Mouse (Mus musculus): Measurements from ENCODE around the gene Rsph6a.
"Not testable (repeated sequence)": the region's sequence is repeated elsewhere in the genome, so short reads cannot be mapped to it uniquely, and the experiment has no call there.

Rsph6a gene

DNA sequence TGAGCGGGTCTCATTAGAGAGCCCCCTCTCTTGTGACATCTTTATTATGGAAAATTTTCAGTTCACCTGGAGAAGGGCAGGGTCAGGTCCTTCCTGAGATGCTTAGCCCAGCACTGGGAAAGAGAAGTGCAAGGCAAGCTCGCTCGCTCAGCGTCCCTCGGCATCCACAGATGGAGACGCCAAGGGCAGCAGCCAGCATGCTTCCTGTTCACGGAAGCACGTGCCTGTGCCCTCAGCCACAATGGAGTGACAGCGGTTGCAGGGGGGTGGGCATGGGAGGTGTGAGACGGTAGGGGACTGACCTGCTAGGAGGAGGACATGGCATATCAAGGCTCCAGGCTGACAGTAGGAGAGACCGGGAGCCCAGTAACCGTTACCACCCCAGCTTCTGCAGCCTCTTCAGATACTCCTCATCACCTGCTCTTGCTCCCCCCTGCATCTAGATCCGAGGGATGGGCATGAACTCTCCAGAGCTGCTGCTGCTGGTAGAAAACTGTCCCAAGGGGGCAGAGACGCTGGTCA, 6.4 kb upstream of the Rsph6a start:
- DNase-seq: peak in 1 of 2 experiments; percentile 20

DNA sequence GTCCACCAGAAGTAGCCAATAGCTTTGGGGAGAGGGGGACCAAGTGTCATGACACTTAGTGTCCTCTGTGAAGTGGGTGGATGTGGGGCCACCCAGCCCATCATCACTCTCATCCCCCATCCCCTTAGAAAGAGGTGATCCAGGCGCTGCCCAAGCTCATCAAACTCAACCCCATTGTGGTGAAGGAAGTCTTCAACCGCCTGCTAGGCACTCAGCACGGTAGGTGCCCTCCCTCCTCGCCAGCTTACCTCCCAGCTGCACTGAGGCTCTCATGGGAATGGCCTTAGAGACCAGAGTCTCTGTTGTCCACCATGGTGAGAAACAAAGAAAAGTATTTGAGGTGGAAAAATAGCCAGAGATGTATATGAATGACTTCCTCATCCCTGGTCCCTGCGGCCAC, 5.2 kb upstream of the Rsph6a start:
- no peak for DNase-seq

DNA sequence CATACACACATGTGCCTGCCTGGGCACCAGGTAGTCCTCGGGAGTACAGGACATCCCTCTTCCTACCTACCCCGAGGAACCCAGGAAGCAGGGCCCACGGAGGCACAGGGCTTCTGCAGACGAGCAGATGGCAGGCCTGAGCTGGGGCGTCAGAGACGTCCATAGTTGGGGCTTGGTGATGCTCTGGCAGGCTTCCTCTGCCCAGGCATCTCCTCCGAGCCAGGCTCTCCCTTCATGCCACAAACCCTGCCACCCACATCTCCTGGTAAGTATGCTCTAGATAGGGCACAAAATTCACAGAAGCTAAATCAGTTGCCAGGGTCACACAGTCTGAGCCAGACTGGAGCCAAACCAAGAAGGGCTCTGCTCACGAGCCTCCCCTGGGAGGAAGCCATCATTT, 4.3 kb upstream of the Rsph6a start:
- peak; percentile 52 to 62 for DNase-seq

DNA sequence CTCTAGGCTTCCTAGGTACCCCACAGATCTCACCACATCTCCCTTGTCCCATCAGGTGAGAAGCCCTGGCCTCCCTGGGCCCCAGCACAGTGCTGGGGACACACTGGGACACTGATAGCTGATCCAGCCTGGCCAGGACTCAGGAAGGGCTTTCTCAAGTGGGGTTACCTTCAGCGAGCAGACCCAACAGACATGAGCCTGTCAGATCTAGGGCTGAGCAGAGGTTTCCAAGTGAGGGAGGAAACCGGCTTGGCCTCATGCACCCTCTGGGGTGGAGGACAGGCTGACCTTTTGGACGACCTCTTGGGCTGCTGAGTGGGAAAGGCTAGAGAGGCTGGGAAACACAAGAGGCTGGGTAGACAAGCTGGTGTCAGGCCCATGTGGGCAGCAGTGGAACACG, 3.3 kb upstream of the Rsph6a start:
- no peak for DNase-seq

DNA sequence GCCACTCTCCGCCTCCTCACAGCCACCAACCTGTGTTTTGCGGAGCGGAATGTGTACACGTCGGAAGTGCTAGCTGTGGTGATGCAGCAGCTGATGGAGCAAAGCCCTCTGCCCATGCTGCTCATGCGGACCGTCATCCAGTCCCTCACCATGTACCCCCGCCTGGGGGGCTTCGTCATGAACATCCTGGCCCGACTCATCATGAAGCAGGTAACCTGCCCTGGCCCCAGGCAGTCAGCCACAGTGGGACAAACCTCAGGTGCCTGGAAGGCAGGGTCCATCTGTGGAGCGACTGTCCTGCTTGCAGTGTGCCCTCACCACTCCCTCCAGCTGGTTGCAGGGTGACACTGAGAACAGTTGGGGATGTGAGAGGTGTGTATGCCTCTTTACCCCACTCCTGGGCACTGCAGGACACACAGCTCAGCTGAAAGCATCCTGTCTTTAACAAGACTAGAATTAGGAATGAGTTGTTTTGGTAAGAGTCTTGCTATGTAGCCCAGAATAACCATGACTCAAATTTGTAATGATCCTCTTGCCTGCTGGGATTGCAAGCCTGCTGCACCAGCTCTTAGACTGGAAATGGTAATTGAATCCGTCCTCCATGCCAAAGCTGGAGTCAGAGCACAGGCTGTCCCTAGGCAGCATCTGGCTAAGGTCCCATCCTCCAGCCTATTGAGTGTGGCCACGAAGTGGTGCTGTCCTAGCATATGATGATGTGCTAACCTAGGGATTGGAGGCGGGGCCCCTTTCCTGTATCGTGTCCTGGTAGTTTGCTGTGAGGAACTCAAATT, 1.9 kb upstream of the Rsph6a start:
- peak; percentile 68 for DNase-seq

DNA sequence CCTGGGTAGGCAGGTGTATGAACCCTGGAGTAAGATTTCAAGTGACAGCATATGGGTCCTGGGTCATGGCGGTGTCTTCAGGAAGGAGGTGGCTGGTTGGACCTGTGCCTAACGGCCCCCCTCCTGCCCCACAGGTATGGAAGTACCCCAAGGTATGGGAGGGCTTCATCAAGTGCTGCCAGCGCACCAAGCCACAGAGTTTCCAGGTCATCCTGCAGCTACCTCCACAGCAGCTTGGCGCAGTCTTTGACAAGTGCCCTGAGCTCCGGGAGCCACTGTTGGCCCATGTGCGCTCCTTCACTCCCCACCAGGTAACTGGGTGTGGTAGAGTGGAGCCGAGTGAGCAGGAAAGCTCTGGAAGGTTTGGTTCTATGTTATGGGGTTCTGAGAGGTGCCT, 1.4 kb upstream of the Rsph6a start:
- DNase-seq: no peak

DNA sequence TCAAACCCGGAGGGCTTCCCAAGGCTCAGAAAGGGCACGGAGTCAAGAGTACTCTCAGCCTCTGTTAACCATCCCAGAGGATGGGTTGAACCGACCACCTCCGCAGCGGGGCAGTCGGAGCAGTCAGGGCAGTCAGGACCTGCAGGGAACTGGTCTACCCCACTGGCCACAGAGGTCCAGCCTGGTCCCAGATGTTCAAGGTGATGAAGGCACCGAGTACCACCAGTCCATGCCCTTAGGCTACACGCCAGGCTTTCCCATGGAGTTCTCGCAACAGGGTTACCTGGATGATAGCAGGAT, 237 bp downstream of the Rsph6a start:
- DNase-seq: no peak

DNA sequence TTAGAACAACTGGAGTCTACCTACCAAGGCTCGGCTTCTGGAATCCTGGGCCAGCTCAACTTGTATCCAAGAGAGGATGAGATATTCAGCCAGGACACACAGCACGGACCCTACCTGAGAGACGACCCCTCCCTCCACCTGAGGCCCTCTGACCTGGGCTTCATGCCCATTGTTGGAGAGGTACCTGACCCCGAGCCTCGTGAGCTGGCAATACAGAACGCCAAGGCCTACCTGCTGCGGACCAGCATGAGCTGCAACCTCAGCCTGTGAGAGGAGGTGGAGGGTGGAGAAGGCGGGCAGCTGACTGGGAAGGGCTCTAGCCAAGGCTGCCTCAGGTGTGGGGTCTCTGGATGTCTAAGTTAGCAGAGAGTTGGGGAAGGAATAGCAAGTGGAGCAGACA, 618 bp downstream of the Rsph6a start:
- no peak for DNase-seq

DNA sequence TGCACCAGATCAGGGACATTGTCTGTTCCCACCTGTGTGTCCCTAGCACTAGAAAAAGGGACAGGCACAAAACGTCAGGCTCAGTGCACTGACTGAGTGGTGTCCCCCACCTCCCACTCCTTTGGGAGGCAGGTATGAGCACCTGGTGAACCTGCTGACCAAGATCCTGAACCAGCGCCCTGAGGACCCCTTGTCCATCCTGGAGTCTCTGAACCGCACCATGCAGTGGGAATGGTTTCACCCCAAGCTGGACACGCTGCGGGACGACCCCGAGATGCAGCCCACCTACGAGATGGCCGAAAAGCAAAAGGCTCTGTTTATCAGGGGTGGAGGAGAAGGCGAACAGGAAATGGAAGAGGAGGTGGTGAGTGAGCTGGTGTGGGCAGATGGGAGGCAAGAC, 2.9 kb downstream of the Rsph6a start:
- DNase-seq: no peak

DNA sequence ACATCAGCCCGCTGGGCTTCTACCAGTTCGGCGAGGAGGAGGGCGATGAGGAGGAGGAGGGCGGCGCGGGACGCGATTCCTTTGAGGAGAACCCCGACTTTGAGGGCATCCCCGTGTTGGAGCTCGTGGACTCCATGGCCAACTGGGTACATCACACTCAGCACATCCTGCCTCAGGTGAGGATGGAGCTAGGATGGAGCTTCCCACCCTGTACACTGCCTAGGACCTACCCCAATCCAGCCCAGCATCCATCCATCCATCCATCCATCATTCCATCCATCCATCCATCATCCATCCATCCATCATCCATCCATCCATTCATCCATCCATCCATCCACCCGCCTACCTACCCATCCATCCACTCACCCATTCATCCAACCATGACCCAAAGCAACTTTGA, 11.4 kb downstream of the Rsph6a start:
- DNase-seq: no peak

DNA sequence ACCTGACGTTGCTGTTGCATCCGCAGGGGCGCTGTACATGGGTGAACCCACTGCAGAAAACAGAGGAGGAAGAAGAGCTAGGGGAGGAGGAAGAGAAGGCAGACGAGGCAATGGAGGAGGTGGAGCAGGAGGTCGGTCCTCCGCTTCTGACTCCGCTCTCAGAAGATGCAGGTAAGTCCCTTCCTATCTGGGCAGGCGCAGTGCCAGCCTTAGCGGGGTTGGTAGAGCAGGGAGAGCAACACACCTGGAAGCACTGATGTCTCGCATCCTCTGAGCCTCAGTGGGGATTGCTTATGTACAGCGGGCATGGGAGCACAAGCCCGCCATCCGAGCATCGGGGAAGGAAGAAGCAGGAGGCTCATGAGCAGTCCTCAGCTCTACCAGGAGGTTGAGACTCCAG, 12.6 kb downstream of the Rsph6a start:
- no peak for DNase-seq

DNA sequence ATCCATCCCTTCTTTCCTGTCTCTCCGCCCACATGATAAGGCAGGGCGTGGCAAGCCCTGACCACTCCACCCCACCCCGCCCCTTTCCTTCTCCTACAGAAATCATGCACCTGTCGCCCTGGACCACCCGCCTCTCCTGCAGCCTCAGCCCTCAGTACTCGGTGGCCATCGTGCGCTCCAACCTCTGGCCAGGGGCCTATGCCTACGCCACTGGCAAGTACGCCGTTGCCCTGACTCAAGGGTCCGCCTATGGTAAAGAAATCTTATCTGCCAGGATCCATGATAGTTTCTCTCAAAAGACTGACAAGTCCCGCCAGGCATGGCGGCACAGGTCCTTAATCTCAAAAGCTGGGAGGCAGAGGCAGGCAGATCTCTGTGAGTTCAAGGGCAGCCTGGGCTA, 13.4 kb downstream of the Rsph6a start:
- no peak for DNase-seq

DNA sequence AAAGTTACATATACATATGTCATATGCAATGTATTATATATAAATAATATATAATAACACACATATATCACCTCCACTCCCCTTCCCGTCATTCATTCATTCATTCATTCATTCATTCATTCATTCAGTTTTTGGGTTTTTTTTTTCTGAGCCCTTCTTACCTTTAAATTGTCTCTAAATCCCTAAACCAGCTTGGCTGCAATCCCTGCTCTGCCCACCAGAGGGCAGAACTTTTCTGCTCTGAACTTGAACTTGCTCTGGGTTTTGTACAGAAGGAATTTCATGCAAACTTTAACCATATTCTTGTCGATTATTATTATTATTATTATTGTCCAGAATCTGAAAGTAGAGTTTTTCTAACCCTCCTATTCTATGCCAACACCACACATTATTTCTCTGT, 14.2 kb downstream of the Rsph6a start:
- peak; percentile 83 to 88 for DNase-seq

DNA sequence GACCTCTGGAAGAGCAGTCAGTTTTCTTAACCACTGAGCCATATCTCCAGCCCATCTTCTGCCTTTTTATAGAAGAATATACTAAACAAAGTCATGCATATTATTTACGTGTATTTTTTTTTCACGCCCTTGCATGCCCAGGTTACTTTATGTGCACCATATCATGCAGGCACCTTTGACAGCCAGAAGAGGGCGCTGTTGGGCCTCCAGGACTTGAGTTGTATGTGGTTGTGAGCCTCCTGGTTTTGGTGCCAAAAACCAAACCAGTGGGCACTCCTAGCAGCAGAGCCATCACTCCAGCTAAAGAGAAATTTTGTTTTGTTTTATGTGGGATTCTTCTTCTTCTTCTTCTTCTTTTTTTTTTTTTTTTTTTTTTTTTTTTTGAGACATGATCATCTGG, 15.0 kb downstream of the Rsph6a start:
- DNase-seq: peak in 1 of 2 experiments; percentile 49

DNA sequence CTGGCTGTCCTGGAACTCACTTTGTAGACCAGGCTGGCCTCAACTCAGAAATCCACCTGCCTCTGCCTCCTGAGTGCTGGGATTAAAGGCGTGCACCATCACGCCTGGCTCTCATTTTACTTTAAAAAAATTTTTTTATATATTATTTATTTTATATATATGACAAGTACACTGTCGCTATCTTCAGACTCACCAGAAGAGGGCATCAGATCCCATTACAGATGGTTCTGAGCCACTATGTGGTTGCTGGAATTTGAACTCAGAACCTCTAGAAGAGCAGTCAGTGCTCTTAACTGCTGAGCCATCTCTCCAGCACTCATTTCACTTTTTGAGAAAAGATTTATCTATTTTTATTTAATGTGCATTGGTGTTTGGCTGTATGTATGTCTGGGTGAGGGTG, 16.5 kb downstream of the Rsph6a start:
- DNase-seq: not testable (repeated sequence)

DNA sequence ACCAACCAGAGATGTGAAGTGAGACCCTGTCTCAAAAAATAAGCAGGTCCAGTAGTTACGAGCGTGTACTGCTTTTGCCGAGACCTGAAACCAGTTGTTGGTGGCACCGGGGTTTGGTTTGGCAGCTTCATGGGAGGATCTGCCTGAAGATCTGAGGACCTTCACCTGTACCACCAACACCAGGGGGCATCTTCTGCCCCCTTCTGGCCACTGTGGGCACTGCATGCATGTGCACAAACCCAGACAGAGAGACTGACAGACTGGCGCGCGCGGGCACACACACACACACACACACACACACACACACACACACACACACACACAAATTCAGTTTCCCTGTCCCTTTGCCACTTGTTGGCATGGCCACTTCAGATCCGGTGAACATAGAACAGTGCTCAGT, 19.0 kb downstream of the Rsph6a start:
- DNase-seq: peak; percentile 67 to 75

DNA sequence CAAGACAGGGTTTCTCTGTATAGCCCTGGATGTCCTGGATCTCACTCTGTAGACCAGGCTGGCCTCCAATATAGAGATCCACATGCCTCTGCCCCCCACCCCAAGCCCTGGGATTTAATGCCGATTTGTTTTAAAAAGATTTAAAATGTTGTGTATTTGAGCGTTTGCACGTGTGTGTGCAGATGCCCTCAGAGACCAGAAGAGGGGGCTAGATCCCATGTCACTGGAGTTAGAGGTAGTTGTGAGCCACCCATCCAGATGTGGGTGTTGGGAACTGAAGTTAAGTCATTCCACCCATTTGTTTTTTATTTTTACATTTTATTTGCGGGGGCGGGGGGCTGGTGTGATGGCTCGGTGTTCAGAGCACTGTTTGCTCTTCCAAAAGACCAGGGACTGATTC, 20.0 kb downstream of the Rsph6a start:
- no peak for DNase-seq

DNA sequence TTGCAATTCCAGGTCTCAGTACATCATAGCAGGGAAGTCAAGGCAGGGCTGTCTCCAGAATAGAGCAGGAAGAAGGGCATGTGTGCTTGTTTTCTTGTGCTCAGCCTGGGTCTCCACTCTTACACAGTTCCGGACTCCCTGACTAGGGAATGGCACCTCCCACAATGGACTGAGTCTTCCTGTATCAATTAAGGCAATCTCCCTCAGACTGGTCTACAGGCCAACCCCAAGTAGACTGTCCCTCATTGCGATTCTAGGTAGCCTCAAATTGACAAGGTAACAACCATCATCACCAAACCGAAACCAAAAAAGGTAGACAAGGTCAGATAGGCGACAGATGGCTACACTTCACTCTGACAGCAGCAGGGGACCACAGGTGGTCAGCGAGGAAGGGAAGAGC, 20.7 kb downstream of the Rsph6a start:
- DNase-seq: no peak

DNA sequence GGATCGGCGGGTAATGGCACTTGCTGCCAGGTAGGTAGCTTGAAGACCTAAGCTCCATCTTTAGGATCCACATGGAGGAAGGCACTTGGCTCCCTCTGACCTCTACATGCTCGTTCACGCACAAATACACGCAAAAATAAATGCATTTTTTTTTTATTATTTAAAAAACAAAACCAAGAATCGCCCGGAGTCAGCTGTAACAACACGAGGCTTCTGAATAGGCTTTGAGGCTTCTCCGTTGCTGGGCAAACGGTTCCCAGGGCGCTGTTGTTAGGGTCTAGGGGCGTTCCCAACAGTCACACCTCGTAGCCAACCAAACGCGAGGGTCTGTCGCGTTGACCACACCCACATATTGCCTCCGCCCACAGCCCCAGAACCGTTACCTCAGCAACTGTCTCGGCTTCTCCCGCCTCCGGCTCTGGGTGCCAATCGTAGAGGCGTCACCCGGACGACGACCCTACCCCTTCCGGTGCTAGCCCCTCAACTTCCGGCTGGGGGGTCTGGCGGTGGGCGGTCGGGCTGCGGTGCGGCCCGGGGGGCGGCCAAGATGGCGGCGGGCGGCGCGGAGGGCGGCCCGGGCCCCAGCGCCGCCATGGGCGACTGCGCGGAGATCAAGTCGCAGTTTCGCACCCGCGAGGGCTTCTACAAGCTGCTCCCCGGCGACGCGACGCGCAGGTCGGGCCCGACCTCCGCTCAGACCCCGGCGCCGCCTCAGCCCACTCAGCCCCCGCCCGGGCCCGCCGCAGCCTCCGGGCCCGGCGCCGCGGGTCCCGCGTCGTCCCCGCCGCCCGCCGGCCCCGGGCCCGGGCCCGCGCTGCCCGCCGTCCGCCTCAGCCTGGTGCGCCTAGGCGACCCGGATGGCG, 21.5 kb downstream of the Rsph6a start, which contains the start of gene Dmwd:
Gene Dmwd (plus strand): TSS at position 505 of the 863 bp plus-strand sequence.
- DNase-seq: peak; percentile 97 to 99

DNA sequence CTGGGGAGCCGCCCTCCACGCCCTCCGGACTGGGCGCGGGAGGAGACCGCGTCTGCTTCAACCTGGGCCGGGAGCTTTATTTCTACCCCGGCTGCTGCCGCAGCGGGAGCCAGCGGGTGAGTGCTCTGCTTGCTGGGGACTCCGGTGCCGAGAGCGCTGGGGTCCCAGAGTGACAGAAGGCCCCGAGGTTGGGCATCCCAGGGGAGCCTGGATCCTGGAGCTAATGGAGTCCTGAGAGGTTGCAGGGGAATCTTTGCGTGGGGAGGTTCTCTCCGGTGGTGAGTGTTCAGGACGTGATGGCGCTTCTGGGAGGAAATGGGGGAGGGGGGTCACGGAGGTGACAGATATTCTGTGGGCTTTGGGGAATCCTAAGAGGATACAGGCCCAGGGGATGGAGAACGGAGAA, 22.1 kb downstream of the Rsph6a start:
- DNase-seq: peak; percentile 53 to 62

DNA sequence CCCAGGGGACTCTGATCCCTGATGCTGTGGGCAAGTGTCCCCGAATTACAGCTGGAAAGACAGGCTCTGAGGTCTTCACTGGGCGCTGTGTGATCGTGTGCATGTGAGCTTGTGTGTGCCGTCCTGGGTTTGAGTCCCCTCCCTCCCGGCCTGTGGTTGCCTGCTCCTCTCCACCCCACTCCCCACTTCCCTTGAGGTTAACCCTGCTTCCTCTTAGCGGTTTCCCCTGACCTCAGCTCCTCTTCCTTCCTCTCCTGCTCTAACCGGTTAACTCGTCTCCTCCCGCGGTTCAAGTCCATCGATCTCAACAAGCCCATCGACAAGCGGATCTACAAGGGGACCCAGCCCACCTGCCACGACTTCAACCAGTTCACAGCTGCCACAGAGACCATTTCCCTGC, 23.3 kb downstream of the Rsph6a start:
- DNase-seq: no peak

DNA sequence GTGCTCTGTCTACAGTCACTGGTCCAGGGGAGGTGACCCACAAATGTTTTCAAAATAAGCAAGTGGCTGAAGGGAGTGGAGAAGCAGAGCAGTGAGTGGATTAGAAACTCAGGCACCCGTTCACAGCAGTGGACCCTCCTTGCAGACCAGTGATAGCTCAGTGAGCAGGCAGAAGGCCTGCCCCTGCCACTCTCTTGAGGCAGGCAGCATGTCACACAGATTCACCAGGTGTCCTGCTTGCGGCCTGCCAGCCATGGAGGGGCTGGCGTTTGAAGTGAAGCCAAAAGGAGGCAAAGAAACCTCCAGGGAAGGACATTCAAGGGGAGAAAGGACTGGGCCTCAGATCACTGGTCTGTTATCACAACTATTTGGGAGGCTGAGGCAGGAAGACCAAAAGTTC, 24.2 kb downstream of the Rsph6a start:
- DNase-seq: peak in 1 of 2 experiments; percentile 10

DNA sequence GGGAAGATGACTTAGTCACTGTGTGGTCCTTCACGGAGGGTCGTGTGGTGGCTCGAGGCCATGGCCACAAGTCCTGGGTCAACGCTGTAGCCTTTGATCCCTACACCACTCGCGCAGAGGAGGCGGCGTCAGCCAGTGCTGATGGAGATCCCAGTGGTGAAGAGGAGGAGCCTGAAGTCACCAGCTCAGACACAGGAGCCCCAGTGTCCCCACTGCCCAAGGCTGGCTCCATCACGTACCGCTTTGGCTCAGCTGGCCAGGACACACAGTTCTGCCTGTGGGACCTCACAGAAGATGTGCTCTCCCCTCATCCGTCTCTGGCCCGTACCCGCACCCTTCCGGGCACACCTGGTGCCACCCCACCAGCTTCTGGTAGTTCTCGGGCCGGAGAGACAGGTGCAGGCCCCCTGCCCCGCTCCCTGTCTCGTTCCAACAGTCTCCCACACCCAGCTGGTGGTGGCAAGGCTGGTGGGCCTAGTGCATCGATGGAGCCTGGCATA, 26.0 kb downstream of the Rsph6a start:
- DNase-seq: no peak

DNA sequence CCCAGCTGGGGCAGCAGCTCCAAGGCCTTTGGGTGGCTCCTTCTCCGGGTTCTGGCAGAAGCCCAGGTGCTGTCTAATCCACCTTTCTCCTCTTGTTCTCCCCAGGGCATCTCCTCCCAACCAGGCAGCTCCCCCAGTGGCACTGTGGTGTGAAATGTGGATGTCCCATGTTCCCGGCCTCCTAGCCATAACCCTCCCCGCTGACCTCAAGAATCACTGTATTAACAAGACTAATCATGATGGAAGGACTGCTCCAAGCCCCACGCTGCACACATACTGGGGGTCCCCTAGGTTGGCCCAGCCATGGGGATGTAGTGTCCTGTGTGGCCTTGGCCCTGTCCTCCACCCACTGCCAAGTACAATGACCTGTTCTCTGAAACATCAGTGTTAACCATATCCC, 27.7 kb downstream of the Rsph6a start:
- peak in 1 of 2 experiments; percentile 13 for DNase-seq
